8 mouse cellular contexts compared by ENCODE assay signal in the genomic region with DNA sequence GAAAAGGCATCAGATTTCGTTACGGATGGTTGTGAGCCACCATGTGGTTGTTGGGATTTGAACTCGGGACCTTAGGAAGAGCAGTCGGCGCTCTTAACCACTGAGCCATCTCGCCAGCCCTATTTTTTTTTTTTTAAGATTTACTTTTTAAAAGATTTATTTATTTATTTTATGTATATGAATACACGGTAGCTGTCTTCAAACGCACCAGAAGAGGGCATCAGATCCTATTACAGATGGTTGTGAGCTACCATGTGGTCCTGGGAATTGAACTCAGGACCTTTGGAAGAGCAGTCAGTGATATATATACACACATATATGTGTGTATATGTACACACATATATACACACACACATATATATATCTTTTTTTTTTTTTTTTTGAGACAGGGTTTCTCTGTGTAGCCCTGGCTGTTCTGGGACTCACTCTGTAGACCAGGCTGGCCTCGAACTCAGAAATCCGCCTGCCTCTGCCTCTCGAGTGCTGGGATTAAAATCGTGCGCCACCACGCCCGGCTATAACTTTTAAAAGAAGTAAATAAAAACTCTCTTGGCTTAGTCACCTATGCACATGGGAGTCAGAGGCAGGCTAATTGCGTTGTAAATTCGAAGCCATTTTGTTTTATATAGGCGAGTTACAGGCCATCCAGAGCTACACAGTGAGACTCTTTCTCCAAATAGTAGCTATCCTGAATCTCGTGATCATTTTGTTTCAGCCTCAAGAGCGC. TPM values are rescaled to one million over a fixed set of nuclear protein-coding genes. Genes with fewer than 3 reads are reported as not detected.
A peak's percentile ranks its signal among the peaks of the same experiment; 100 is the strongest.
DNase-seq lines count a peak whose midpoint lies in the region; ATAC-seq and TF ChIP-seq lines count a peak whose summit lies in the region.
"Not testable (repeated sequence)": the region's sequence is repeated elsewhere in the genome, so short reads cannot be mapped to it uniquely, and the experiment has no call there.

No protein-coding gene starts in this region.

- H3K9me3 ChIP-seq in embryonic facial prominence, embryonic 12.5 days; hindbrain, postnatal 0 days (ENCODE audit: low read length); limb, embryonic 12.5 days; megakaryocyte, embryonic 14.5 days; neural tube, embryonic 15.5 days (replicated peaks): not testable (repeated sequence)

- H3K9ac ChIP-seq in embryonic facial prominence, embryonic 12.5 days; hindbrain, postnatal 0 days (replicated peaks; ENCODE audit: low read length); limb, embryonic 12.5 days (replicated peaks): not testable (repeated sequence)
- H3K9ac ChIP-seq in neural tube, embryonic 15.5 days (replicated peaks) = 0 out of 2 replicates have a peak overlapping the region, but pooled peaks have one; percentile 18

- peak overlapping the region; percentile 69 for H3K4me3 ChIP-seq in embryonic facial prominence, embryonic 12.5 days
- H3K4me3 ChIP-seq in hindbrain, postnatal 0 days (ENCODE audit: low read length) = peak overlapping the region; percentile 71
- H3K4me3 ChIP-seq in limb, embryonic 12.5 days (replicated peaks) = peak overlapping the region; percentile 71
- H3K4me3 ChIP-seq in megakaryocyte, embryonic 14.5 days (replicated peaks) = peak overlapping the region; percentile 99
- peak overlapping the region; percentile 76 for H3K4me3 ChIP-seq in neural tube, embryonic 15.5 days (replicated peaks)

- H3K4me2 ChIP-seq in embryonic facial prominence, embryonic 12.5 days (replicated peaks) = peak overlapping the region; percentile 71
- peak overlapping the region; percentile 73 for H3K4me2 ChIP-seq in hindbrain, postnatal 0 days (ENCODE audit: low read depth, low read length)
- H3K4me2 ChIP-seq in limb, embryonic 12.5 days = peak overlapping the region; percentile 66
- H3K4me2 ChIP-seq in neural tube, embryonic 15.5 days = peak overlapping the region; percentile 86

- ATAC-seq in embryonic facial prominence, embryonic 12.5 days (ENCODE audit: insufficient number of reproducible peaks, insufficient read depth, low FRiP score, low TSS enrichment); hindbrain, postnatal 0 days: not testable (repeated sequence)
- 0 out of 2 replicates have a peak, but pooled peaks have one; percentile 1 for ATAC-seq in granulocyte monocyte progenitor cell, adult 5-6 weeks (replicated peaks; ENCODE audit: poor library complexity, severe bottlenecking)
- 0 out of 2 replicates have a peak, but pooled peaks have one; percentile 13 for ATAC-seq in limb, embryonic 12.5 days (ENCODE audit: insufficient number of reproducible peaks, insufficient read depth, low FRiP score, low TSS enrichment, low read depth)
- ATAC-seq in neural tube, embryonic 15.5 days (ENCODE audit: low FRiP score) = peak; percentile 6; the same call in 1 of the 2 replicates

- H3K27ac ChIP-seq in embryonic facial prominence, embryonic 12.5 days = peak overlapping the region; percentile 54; the same call in 1 of the 2 replicates
- not testable (repeated sequence) for H3K27ac ChIP-seq in hindbrain, postnatal 0 days; neural tube, embryonic 15.5 days (replicated peaks)
- H3K27ac ChIP-seq in limb, embryonic 12.5 days = 0 out of 2 replicates have a peak overlapping the region, but pooled peaks have one; percentile 50

- peak; percentile 21; the same call in 1 of the 2 replicates for TF ChIP-seq CTCF in hindbrain, postnatal 0 days (IDR thresholded peaks at IDR 0.05; ENCODE audit: low read depth)

- H3K36me3 ChIP-seq in embryonic facial prominence, embryonic 12.5 days = peaks cover 20% of the 10 kb centered on the region
- peaks cover 19% of the 10 kb centered on the region for H3K36me3 ChIP-seq in hindbrain, postnatal 0 days (ENCODE audit: insufficient read depth, low read length)
- peaks cover 39% of the 10 kb centered on the region for H3K36me3 ChIP-seq in limb, embryonic 12.5 days
- peaks cover 39% of the 10 kb centered on the region for H3K36me3 ChIP-seq in megakaryocyte, embryonic 14.5 days (replicated peaks; ENCODE audit: low read length)
- peaks cover 23% of the 10 kb centered on the region for H3K36me3 ChIP-seq in neural tube, embryonic 15.5 days

- 28% methylated on average over 20 of the region's 20 CpGs for WGBS in embryonic facial prominence, embryonic 12.5 days
- 31% methylated on average over 20 of the region's 20 CpGs for WGBS in hindbrain, postnatal 0 days
- 24% methylated on average over 20 of the region's 20 CpGs for WGBS in limb, embryonic 12.5 days
- WGBS in neural tube, embryonic 15.5 days = 32% methylated on average over 20 of the region's 20 CpGs

- not testable (repeated sequence) for H3K27me3 ChIP-seq in embryonic facial prominence, embryonic 12.5 days; hindbrain, postnatal 0 days (ENCODE audit: insufficient read depth, low read length); limb, embryonic 12.5 days; megakaryocyte, embryonic 14.5 days (replicated peaks); neural tube, embryonic 15.5 days (replicated peaks)

- peak; percentile 76 for DNase-seq in A20 (ENCODE audit: low read depth, low spot score)
- peak; percentile 50 for DNase-seq in adipocyte (ENCODE audit: low spot score)
- DNase-seq in hindbrain, postnatal 0 days (ENCODE audit: low spot score) = not testable (repeated sequence)

- H3K4me1 ChIP-seq in embryonic facial prominence, embryonic 12.5 days = peaks cover 10% of the 10 kb centered on the region; the same call in 1 of the 2 replicates
- H3K4me1 ChIP-seq in hindbrain, postnatal 0 days (ENCODE audit: insufficient read depth, low read length) = not testable (repeated sequence)
- peaks cover 13% of the 10 kb centered on the region for H3K4me1 ChIP-seq in limb, embryonic 12.5 days (replicated peaks)
- H3K4me1 ChIP-seq in megakaryocyte, embryonic 14.5 days = peaks cover 39% of the 10 kb centered on the region
- H3K4me1 ChIP-seq in neural tube, embryonic 15.5 days = peaks cover 33% of the 10 kb centered on the region

RNA-seq across cellular contexts. Expression of gene Tyw1, which starts 0.5 kb away (rescaled TPM):
- polyA plus RNA-seq in embryonic facial prominence, embryonic 12.5 days (2016; fragmentation: Nextera tagmentation; extraction: Ambion mirVana) = 29.8 and 30.4 TPM in 2 replicates
- 12.0 and 16.7 TPM in 2 replicates for total RNA-seq in granulocyte monocyte progenitor cell, adult 5-6 weeks (2014; fragmentation: Nextera tagmentation)
- 31.9 and 37.4 TPM in 2 replicates for total RNA-seq in granulocyte monocyte progenitor cell, adult 5-6 weeks (2017)
- 20.5 and 22.7 TPM in 2 replicates for total RNA-seq in hindbrain, postnatal 0 days (2014; rRNA removed)
- polyA plus RNA-seq in hindbrain, postnatal 0 days (2015; fragmentation: Nextera tagmentation; extraction: Ambion mirVana) = 17.6 and 18.1 TPM in 2 replicates
- 28.4 and 31.5 TPM in 2 replicates for polyA plus RNA-seq in limb, embryonic 12.5 days (2016; fragmentation: Nextera tagmentation; extraction: Ambion mirVana)
- polyA plus RNA-seq in megakaryocyte, embryonic 14.5 days (2012; ENCODE audit: insufficient read depth, low replicate concordance) = 7.7 TPM in 1 of 2 replicates, not detected in the other
- polyA plus RNA-seq in neural tube, embryonic 15.5 days (2015; fragmentation: Nextera tagmentation; extraction: Ambion mirVana) = 21.0 and 21.9 TPM in 2 replicates

RNA-seq across cellular contexts. Expression of gene Sbds, which starts 0.6 kb away (rescaled TPM):
- polyA plus RNA-seq in embryonic facial prominence, embryonic 12.5 days (2016; fragmentation: Nextera tagmentation; extraction: Ambion mirVana) = 67.2 and 67.7 TPM in 2 replicates
- total RNA-seq in granulocyte monocyte progenitor cell, adult 5-6 weeks (2014; fragmentation: Nextera tagmentation) = 47.8 and 52.4 TPM in 2 replicates
- 61.0 and 101 TPM in 2 replicates for total RNA-seq in granulocyte monocyte progenitor cell, adult 5-6 weeks (2017)
- 14.9 and 21.5 TPM in 2 replicates for total RNA-seq in hindbrain, postnatal 0 days (2014; rRNA removed)
- 52.3 and 57.2 TPM in 2 replicates for polyA plus RNA-seq in hindbrain, postnatal 0 days (2015; fragmentation: Nextera tagmentation; extraction: Ambion mirVana)
- 63.4 and 64.8 TPM in 2 replicates for polyA plus RNA-seq in limb, embryonic 12.5 days (2016; fragmentation: Nextera tagmentation; extraction: Ambion mirVana)
- polyA plus RNA-seq in megakaryocyte, embryonic 14.5 days (2012; ENCODE audit: insufficient read depth, low replicate concordance) = 4.5 and 16.0 TPM in 2 replicates
- polyA plus RNA-seq in neural tube, embryonic 15.5 days (2015; fragmentation: Nextera tagmentation; extraction: Ambion mirVana) = 60.6 and 64.6 TPM in 2 replicates

RNA-seq across cellular contexts. Expression of gene Tmem248, which starts 39.1 kb away (rescaled TPM):
- 37.6 and 38.2 TPM in 2 replicates for polyA plus RNA-seq in embryonic facial prominence, embryonic 12.5 days (2016; fragmentation: Nextera tagmentation; extraction: Ambion mirVana)
- 64.5 and 70.1 TPM in 2 replicates for total RNA-seq in granulocyte monocyte progenitor cell, adult 5-6 weeks (2014; fragmentation: Nextera tagmentation)
- total RNA-seq in granulocyte monocyte progenitor cell, adult 5-6 weeks (2017) = 71.8 and 85.0 TPM in 2 replicates
- 37.1 and 51.2 TPM in 2 replicates for total RNA-seq in hindbrain, postnatal 0 days (2014; rRNA removed)
- 26.5 and 30.5 TPM in 2 replicates for polyA plus RNA-seq in hindbrain, postnatal 0 days (2015; fragmentation: Nextera tagmentation; extraction: Ambion mirVana)
- polyA plus RNA-seq in limb, embryonic 12.5 days (2016; fragmentation: Nextera tagmentation; extraction: Ambion mirVana) = 36.4 and 37.2 TPM in 2 replicates
- 11.9 and 29.8 TPM in 2 replicates for polyA plus RNA-seq in megakaryocyte, embryonic 14.5 days (2012; ENCODE audit: insufficient read depth, low replicate concordance)
- polyA plus RNA-seq in neural tube, embryonic 15.5 days (2015; fragmentation: Nextera tagmentation; extraction: Ambion mirVana) = 24.7 and 27.5 TPM in 2 replicates
